Mouse (Mus musculus) left cerebral cortex, adult 18-20 months (tissue): ENCODE measurements at regions not wholly inside any gene's neighbourhood (a gene's known extent, or its start where the extent isn't known, plus 50 kb on each side); places are given as distances from the start of the nearest gene placed in this dataset.

Experiments used
- DNase-seq, 2 experiments: peaks; one replicate each; pipeline ENCODE4 v3.0.0; 2021 to 2022; ENCODE audit warnings: low spot score in 2 of 2, mixed read lengths in 1 of 2

DNA sequence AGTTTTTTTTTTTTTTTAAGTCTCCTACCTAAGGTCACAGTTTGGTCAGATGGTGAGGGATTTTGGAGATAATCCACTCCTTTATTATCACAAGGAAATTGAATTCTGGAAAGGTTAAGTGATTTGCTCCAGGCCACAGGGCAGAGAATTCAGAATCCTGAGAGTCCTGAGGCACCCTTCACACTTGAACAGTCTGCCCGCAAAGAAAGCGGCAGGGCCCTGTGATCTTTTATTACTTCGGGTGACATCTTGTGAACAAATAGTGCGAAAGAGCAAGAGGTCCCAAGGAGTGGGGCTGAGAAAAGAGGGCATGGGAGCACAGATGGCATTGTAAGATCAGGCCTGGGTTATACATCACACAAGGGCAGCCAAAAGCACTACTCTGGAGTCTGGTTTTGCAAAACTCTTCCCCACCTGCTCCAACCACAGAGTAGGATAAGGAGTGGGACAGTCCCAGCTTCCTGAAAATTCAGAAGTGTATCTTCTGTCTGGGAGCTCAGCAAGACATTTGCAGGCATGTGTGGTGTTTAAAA lies 150.5 kb upstream of the Wdr11 start:
- DNase-seq = no peak

- DNase-seq = no peak
These were observed 122.2 kb upstream of the Wdr11 start for GRCm38 (mm10) chr7:129469496-129469895.

GRCm38 (mm10) chr7:129483736-129484135 lies 107.9 kb upstream of the Wdr11 start:
- DNase-seq = peak; percentile 66 to 80

DNA sequence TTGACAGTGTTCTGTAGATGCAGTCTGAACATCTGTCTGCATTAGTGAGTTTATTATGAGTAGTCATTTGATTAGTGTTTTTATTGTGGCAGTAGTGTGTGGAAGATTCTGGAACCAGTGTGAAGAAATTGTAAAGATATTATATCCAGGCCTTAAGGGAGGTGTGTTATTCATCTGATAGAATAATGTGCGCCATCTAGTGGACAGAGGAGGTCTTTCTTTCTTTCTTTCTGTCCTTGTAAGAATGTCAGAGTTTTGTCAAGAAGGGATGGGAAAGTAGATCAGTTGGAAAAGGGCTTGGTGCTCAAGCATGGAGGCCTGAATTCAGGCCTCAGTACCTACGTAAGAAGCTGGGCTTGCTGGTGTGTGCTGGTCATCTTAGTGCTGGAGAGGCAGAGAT lies 84.8 kb upstream of the Wdr11 start:
- peak; percentile 18 to 53 for DNase-seq

DNA sequence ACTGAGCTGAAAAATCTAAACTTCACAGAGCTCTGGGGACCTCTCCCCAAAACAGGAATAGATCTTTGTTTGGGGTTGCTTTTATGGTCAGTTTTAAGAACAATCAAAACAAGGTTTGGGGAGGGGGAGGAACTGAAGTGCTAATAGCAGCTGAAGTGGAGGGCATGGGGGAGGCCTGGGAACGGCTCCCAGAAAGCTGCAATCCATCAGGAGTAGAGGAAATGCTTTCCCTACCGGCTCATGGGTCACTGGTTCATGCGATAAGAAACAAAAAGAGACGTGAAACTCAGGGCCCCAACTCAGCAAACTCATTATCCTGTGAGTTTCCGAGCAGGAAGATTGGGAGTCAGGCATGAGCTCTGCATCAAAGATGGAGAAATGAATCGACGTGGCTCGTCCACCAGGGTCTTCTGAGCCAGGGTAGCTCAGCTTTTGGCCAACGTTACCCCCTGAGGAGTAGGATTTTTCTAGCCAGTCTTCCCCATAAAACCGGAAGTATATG lies 82.0 kb upstream of the Wdr11 start:
- no peak for DNase-seq

DNA sequence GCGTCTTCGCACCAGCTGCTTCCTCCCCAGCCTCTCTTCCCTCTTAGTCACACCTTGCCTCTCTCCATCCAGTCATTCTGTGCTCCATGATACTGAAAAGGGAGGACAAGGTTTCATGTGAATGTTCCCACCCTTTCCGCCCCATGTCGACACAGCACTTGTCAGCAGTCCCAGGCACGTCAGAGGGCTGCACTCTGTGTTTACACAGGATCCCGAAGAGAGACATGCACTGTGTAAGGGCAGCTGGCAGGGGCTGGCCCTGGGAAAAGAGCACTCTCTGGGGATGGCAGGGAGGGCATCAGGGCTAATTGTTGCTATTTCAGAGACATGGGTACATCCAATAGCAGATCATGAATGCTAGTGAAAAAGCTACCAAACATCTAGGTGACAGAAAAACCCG lies 77.0 kb upstream of the Wdr11 start:
- no peak for DNase-seq

- no peak for DNase-seq
These were observed 67.2 kb upstream of the Wdr11 start for GRCm38 (mm10) chr7:129524369-129524915.

DNA sequence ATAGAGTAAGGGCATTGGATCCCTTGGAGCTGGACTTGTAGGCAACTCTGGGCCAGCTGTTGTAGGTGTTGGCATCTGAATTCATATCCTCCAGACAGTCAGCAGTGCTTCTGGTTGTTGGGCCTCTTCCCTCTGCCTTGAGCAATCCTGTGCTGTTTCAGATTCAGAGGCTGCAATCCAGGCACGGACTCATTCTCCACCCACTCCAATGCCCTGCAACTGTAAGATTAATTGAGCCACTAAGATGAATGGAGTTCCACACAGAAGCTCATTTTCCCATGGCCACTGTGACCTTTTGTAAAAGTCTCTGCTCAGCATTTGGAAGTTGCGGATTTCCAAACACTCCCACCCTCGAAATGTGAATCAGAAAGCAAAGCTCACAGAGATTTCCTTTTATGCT lies 65.7 kb upstream of the Wdr11 start:
- no peak for DNase-seq

DNA sequence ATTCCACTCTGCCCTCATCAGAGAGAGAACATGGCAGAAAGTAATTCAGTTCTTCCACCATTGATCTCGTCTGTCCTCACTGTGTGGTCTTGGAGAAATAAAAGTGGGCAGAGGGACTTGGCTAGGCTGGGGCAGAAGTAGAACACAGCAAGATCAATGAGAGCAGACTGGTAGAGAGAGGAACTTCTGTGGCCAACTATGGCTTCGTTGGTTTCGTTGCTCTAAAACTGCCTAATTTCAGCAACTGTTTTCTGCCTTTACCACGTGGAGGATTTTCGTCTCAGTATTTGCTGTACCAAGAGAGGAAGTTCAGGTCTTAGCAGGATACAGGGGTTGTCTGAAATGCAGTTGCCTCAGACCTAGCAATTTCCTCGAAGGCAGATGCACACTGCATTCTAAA lies 63.4 kb upstream of the Wdr11 start:
- no peak for DNase-seq

- no peak for DNase-seq
These were observed 58.2 kb upstream of the Wdr11 start for GRCm38 (mm10) chr7:129533366-129533905.
